Mouse (Mus musculus) skeletal muscle tissue, adult 2 months (tissue): ENCODE data around the gene Scarb1.

Experiments used
- DNase-seq: peaks from one replicate; pipeline ENCODE4 v3.0.0-alpha.2; 2012; ENCODE audit warnings: low read depth, low spot score

Scarb1 gene

GRCm38 (mm10) chr5:125271531-125272203 is 69.2 kb downstream of the Scarb1 start:
- peak; percentile 82 for DNase-seq

- peak; percentile 81 for DNase-seq
Measured at GRCm38 (mm10) chr5:125270587-125271130, 70.2 kb downstream of the Scarb1 start.

- no peak for DNase-seq
Measured at GRCm38 (mm10) chr5:125269836-125270235, 71.1 kb downstream of the Scarb1 start.

GRCm38 (mm10) chr5:125269399-125269798 is 71.5 kb downstream of the Scarb1 start:
- DNase-seq = no peak

- peak; percentile 66 for DNase-seq
Measured at GRCm38 (mm10) chr5:125268033-125268765, 72.7 kb downstream of the Scarb1 start.

- DNase-seq = peak; percentile 74
Measured at GRCm38 (mm10) chr5:125267150-125267961, 73.5 kb downstream of the Scarb1 start.

GRCm38 (mm10) chr5:125266128-125266527 is 74.8 kb downstream of the Scarb1 start:
- DNase-seq = peak; percentile 69

GRCm38 (mm10) chr5:125264700-125265099 is 76.2 kb downstream of the Scarb1 start:
- no peak for DNase-seq

GRCm38 (mm10) chr5:125262578-125262977 is 78.3 kb downstream of the Scarb1 start:
- DNase-seq = no peak

GRCm38 (mm10) chr5:125253917-125254316 is 87.0 kb downstream of the Scarb1 start:
- DNase-seq = peak; percentile 60

GRCm38 (mm10) chr5:125253448-125253847 is 87.4 kb downstream of the Scarb1 start:
- no peak for DNase-seq

GRCm38 (mm10) chr5:125252664-125253063 is 88.2 kb downstream of the Scarb1 start:
- DNase-seq = peak; percentile 81

GRCm38 (mm10) chr5:125251885-125252615 is 88.8 kb downstream of the Scarb1 start:
- no peak for DNase-seq

GRCm38 (mm10) chr5:125249187-125249586 is 91.7 kb downstream of the Scarb1 start:
- DNase-seq = no peak

GRCm38 (mm10) chr5:125246711-125247110 is 94.2 kb downstream of the Scarb1 start:
- no peak for DNase-seq

GRCm38 (mm10) chr5:125245534-125246151 is 95.3 kb downstream of the Scarb1 start:
- peak; percentile 71 for DNase-seq

- DNase-seq = no peak
Measured at GRCm38 (mm10) chr5:125244825-125245533, 95.9 kb downstream of the Scarb1 start.

- DNase-seq = no peak
Measured at GRCm38 (mm10) chr5:125243928-125244327, 97.0 kb downstream of the Scarb1 start.

- peak; percentile 62 for DNase-seq
Measured at GRCm38 (mm10) chr5:125242111-125242510, 98.8 kb downstream of the Scarb1 start.

GRCm38 (mm10) chr5:125241627-125242026 is 99.3 kb downstream of the Scarb1 start:
- no peak for DNase-seq
